Mouse (Mus musculus) frontal cortex, postnatal 36 days (tissue): ENCODE results near the gene Rbfox1.

Source experiments
- DNase-seq, 2 experiments: peaks; one replicate each; pipeline ENCODE4 v3.0.0; 2022; ENCODE audit warnings: low spot score in 2 of 2

Gene Rbfox1

GRCm38 (mm10) chr16:7081074-7081568, 1196.0 kb downstream of the Rbfox1 start:
- no peak for DNase-seq

- DNase-seq: no peak
Measured at GRCm38 (mm10) chr16:7081684-7082255, 1196.6 kb downstream of the Rbfox1 start.

GRCm38 (mm10) chr16:7083937-7084336, 1198.8 kb downstream of the Rbfox1 start:
- DNase-seq: no peak

GRCm38 (mm10) chr16:7088601-7089430, 1203.7 kb downstream of the Rbfox1 start:
- DNase-seq: no peak

- no peak for DNase-seq
Measured at GRCm38 (mm10) chr16:7089475-7089874, 1204.3 kb downstream of the Rbfox1 start.

GRCm38 (mm10) chr16:7090205-7090604, 1205.0 kb downstream of the Rbfox1 start:
- DNase-seq: no peak

GRCm38 (mm10) chr16:7092811-7093210, 1207.7 kb downstream of the Rbfox1 start:
- DNase-seq: no peak

- no peak for DNase-seq
Measured at GRCm38 (mm10) chr16:7093686-7094085, 1208.5 kb downstream of the Rbfox1 start.

- no peak for DNase-seq
Measured at GRCm38 (mm10) chr16:7094181-7094749, 1209.1 kb downstream of the Rbfox1 start.

- peak in 1 of 2 experiments; percentile 39 for DNase-seq
Measured at GRCm38 (mm10) chr16:7097071-7097470, 1211.9 kb downstream of the Rbfox1 start.

- no peak for DNase-seq
Measured at GRCm38 (mm10) chr16:7097951-7098710, 1213.0 kb downstream of the Rbfox1 start.

- DNase-seq: peak; percentile 77 to 87
Measured at GRCm38 (mm10) chr16:7099506-7100300, 1214.5 kb downstream of the Rbfox1 start.

- DNase-seq: no peak
Measured at GRCm38 (mm10) chr16:7102486-7102885, 1217.3 kb downstream of the Rbfox1 start.

GRCm38 (mm10) chr16:7103301-7103700, 1218.1 kb downstream of the Rbfox1 start:
- no peak for DNase-seq

GRCm38 (mm10) chr16:7106450-7107015, 1221.4 kb downstream of the Rbfox1 start:
- DNase-seq: no peak

- no peak for DNase-seq
Measured at GRCm38 (mm10) chr16:7115945-7116344, 1230.8 kb downstream of the Rbfox1 start.

- no peak for DNase-seq
Measured at GRCm38 (mm10) chr16:7129591-7129990, 1244.4 kb downstream of the Rbfox1 start.

GRCm38 (mm10) chr16:7132434-7132833, 1247.3 kb downstream of the Rbfox1 start:
- DNase-seq: no peak

GRCm38 (mm10) chr16:7136971-7137370, 1251.8 kb downstream of the Rbfox1 start:
- DNase-seq: peak in 1 of 2 experiments; percentile 61

- no peak for DNase-seq
Measured at GRCm38 (mm10) chr16:7139480-7139879, 1254.3 kb downstream of the Rbfox1 start.

GRCm38 (mm10) chr16:7140909-7141308, 1255.8 kb downstream of the Rbfox1 start:
- no peak for DNase-seq
